Mouse (Mus musculus) myocyte (in vitro differentiated cells): ENCODE results near the gene Tmem117.

Source experiments
- E2F4 ChIP-seq: IDR thresholded peaks from one replicate; pipeline ENCODE4 v1.6.1; 2011; ENCODE audit warnings: mild to moderate bottlenecking, control low read depth, moderate library complexity; ENCODE audit not compliant: insufficient read depth
- MAX ChIP-seq: IDR thresholded peaks from one replicate; pipeline ENCODE4 v1.6.1; 2011; ENCODE audit warnings: low read depth, mild to moderate bottlenecking, control low read depth
- MYOD1 ChIP-seq, 3 experiments: IDR thresholded peaks; one replicate each; pipeline ENCODE4 v1.6.1; 2011; ENCODE audit warnings: control low read depth in 2 of 3, low read depth in 2 of 3, mild to moderate bottlenecking in 2 of 3, moderate library complexity in 1 of 3; ENCODE audit not compliant: insufficient read length in 2 of 3, control insufficient read depth in 1 of 3
- MYOG ChIP-seq, 3 experiments: IDR thresholded peaks; one replicate each; pipeline ENCODE4 v1.6.1; 2011; ENCODE audit warnings: control low read depth in 2 of 3, low read depth in 2 of 3, mild to moderate bottlenecking in 2 of 3; ENCODE audit not compliant: insufficient read length in 2 of 3, control insufficient read depth in 1 of 3, insufficient read depth in 1 of 3
- POLR2A ChIP-seq: IDR thresholded peaks from one replicate; pipeline ENCODE4 v1.6.1; 2011; ENCODE audit warnings: low read depth, mild to moderate bottlenecking, control low read depth, moderate library complexity; ENCODE audit not compliant: insufficient read length
- POLR2AphosphoS2 ChIP-seq: IDR thresholded peaks from one replicate; pipeline ENCODE4 v1.6.1; 2011; ENCODE audit warnings: low read depth, control low read depth; ENCODE audit not compliant: insufficient read length
- REST ChIP-seq: IDR thresholded peaks from one replicate; pipeline ENCODE4 v1.6.1; 2011; ENCODE audit warnings: mild to moderate bottlenecking, control low read depth, moderate library complexity; ENCODE audit not compliant: insufficient read depth, insufficient read length
- SRF ChIP-seq: IDR thresholded peaks from one replicate; pipeline ENCODE4 v1.6.1; 2011; ENCODE audit warnings: low read depth; ENCODE audit not compliant: control insufficient read depth, insufficient read length
- TCF12 ChIP-seq: IDR thresholded peaks from one replicate; pipeline ENCODE4 v1.6.1; 2011; ENCODE audit warnings: mild to moderate bottlenecking, control low read depth; ENCODE audit not compliant: poor library complexity, insufficient read depth, severe bottlenecking
- TCF3 ChIP-seq: IDR thresholded peaks from one replicate; pipeline ENCODE4 v1.6.1; 2011; ENCODE audit warnings: low read depth, control low read depth; ENCODE audit not compliant: insufficient read length
- USF1 ChIP-seq: IDR thresholded peaks from one replicate; pipeline ENCODE4 v1.6.1; 2011; ENCODE audit warnings: low read depth, mild to moderate bottlenecking, control low read depth, moderate library complexity

DNA sequence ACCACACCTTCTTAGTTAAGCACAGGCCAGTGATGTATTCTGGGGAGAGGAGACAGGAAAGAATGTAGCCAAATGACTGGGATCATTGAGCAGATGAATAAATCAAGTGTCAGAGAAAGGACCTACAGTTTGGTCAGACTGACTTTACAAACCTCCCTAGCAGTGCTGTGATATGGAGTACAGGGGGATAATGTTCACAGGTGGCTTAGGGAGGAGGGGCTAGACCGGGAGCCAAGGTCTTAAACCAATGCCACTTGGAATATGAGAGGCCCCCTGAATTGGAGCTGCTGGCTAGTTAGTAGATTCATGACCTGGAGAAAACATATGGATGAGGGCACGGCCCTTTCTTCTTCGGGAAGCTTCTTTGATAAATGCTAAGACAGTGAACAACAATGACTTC, 177.0 kb downstream of the Tmem117 start:
- no peak for TF ChIP-seq MAX
- TF ChIP-seq TCF12: no peak
- no peak for TF ChIP-seq REST
- TF ChIP-seq E2F4: no peak
- TF ChIP-seq POLR2A: no peak
- no peak for TF ChIP-seq USF1
- TF ChIP-seq POLR2AphosphoS2: no peak
- no peak for TF ChIP-seq MYOD1 (IDR thresholded peaks at IDR 0.05; ENCODE audit: control insufficient read depth in 1 of 3, insufficient read length in 2 of 3, low read depth in 2 of 3)
- TF ChIP-seq TCF3: no peak
- TF ChIP-seq MYOG (IDR thresholded peaks at IDR 0.05; ENCODE audit: control insufficient read depth in 1 of 3, insufficient read depth in 1 of 3, insufficient read length in 2 of 3, low read depth in 2 of 3): no peak
- no peak for TF ChIP-seq SRF
